In the genomic region with DNA sequence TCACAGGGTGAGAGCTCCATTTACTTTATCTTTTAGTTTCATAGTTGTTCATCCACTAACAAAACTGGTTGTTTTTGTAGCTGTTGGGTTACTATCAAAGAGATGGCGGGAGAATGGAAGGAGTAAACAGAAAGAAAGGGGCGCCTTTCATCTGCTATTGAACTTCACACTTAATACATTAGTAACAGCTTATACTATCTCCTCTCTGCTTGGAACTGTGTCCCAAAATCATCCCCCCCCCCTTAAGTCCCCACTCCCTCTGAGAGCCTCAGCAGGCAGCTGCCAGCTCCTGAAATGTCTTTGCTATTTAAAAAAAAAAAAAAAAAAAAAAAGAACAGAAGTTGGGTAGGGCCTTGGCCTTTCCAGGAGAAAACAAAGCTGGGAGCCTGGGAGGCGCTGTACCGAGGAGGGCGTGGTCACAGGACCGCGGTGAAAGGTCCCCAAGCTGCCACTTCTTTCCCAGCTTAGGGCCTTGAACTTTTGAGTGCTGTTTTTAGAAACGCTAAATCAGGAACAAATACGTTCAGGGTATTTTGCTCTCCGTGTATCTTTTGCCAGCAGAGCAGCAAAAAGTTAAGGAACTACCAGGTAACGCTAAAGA, we compare ENCODE assay signal across 7 mouse cellular contexts.
DNase-seq lines count a peak whose midpoint lies in the region; ATAC-seq and TF ChIP-seq lines count a peak whose summit lies in the region.

No protein-coding gene starts in this region.

- H3K9ac ChIP-seq in heart, embryonic 16.5 days (ENCODE audit: low read length), result peak overlapping the region; percentile 13; the same call in 1 of the 2 replicates
- H3K9ac ChIP-seq in limb, embryonic 12.5 days (replicated peaks), result no peak overlapping the region

- H3K4me1 ChIP-seq in heart, embryonic 16.5 days (ENCODE audit: control insufficient read depth, insufficient read depth, low read length), result peaks cover 12% of the 10 kb centered on the region
- peaks cover 17% of the 10 kb centered on the region; the same call in 1 of the 2 replicates for H3K4me1 ChIP-seq in limb, embryonic 12.5 days (replicated peaks)
- H3K4me1 ChIP-seq in thymus, adult 2 months (replicated peaks; ENCODE audit: control insufficient read depth, insufficient read depth, low read length), result no peaks in the 10 kb centered on the region

- peak; percentile 88 to 93 for DNase-seq in adrenal gland, adult (ENCODE audit: inconsistent age in 2 of 2, low spot score in 1 of 2)
- peak; percentile 85 to 87 for DNase-seq in adrenal gland, postnatal 36 days
- DNase-seq in ovary, postnatal 14 days (ENCODE audit: low spot score), result peak; percentile 11
- DNase-seq in layer of hippocampus, adult 9-11 months, result no peak
- no peak for DNase-seq in thymus, adult 2 months

- peak overlapping the region; percentile 39 for H3K4me2 ChIP-seq in heart, embryonic 16.5 days (ENCODE audit: low read depth, low read length)
- H3K4me2 ChIP-seq in limb, embryonic 12.5 days, result peak overlapping the region; percentile 33

- WGBS in heart, embryonic 16.5 days, result 12% methylated on average over 11 of the region's 11 CpGs
- WGBS in limb, embryonic 12.5 days, result 12% methylated on average over 11 of the region's 11 CpGs
- 48% methylated on average over 11 of the region's 11 CpGs for WGBS in thymus, adult 2 months

- 0 out of 2 replicates have a peak, but pooled peaks have one; percentile 55 for ATAC-seq in heart, embryonic 16.5 days (replicated peaks; ENCODE audit: extremely low read depth, insufficient read depth, low FRiP score)
- no peak for ATAC-seq in limb, embryonic 12.5 days (ENCODE audit: insufficient number of reproducible peaks, insufficient read depth, low FRiP score, low TSS enrichment, low read depth)

- no peaks in the 10 kb centered on the region for H3K9me3 ChIP-seq in heart, embryonic 16.5 days (replicated peaks; ENCODE audit: control insufficient read depth, low read length)
- no peaks in the 10 kb centered on the region for H3K9me3 ChIP-seq in limb, embryonic 12.5 days

- peak overlapping the region; percentile 56 for H3K27ac ChIP-seq in heart, embryonic 16.5 days (ENCODE audit: low read length)
- H3K27ac ChIP-seq in limb, embryonic 12.5 days, result no peak overlapping the region
- H3K27ac ChIP-seq in thymus, adult 2 months (ENCODE audit: control insufficient read depth, insufficient read depth, low read length), result no peak overlapping the region

- H3K4me3 ChIP-seq in heart, embryonic 16.5 days (ENCODE audit: low read length), result no peak overlapping the region
- H3K4me3 ChIP-seq in limb, embryonic 12.5 days (replicated peaks), result no peak overlapping the region
- no peak overlapping the region for H3K4me3 ChIP-seq in thymus, adult 2 months (ENCODE audit: control insufficient read depth, insufficient read depth, low read length)

- H3K27me3 ChIP-seq in heart, embryonic 16.5 days (ENCODE audit: control insufficient read depth, insufficient read depth, low read length), result no peaks in the 10 kb centered on the region
- H3K27me3 ChIP-seq in limb, embryonic 12.5 days, result no peaks in the 10 kb centered on the region
- H3K27me3 ChIP-seq in thymus, adult 2 months (ENCODE audit: control insufficient read depth, insufficient read depth, low read length), result no peaks in the 10 kb centered on the region

- TF ChIP-seq CTCF in thymus, adult 2 months (IDR thresholded peaks at IDR 0.05; ENCODE audit: borderline replicate concordance, control insufficient read depth, extremely low read depth, insufficient read depth, low read length, poor library complexity), result no peak

- no peaks in the 10 kb centered on the region for H3K36me3 ChIP-seq in heart, embryonic 16.5 days (ENCODE audit: control insufficient read depth, insufficient read depth)
- no peaks in the 10 kb centered on the region for H3K36me3 ChIP-seq in limb, embryonic 12.5 days
- no peaks in the 10 kb centered on the region for H3K36me3 ChIP-seq in thymus, adult 2 months (ENCODE audit: control insufficient read depth, insufficient read depth, low read length)

- no peak for TF ChIP-seq POLR2A in thymus, adult 2 months (IDR thresholded peaks at IDR 0.05; ENCODE audit: control insufficient read depth, extremely low read depth, insufficient read depth, low read length, poor library complexity)

Comparison
In these comparisons a context has a peak if more than half of its experiments do, and no peak if none do; other contexts are left out.
1. DNase-seq: peak in adrenal gland, adult (2 of 2), adrenal gland, postnatal 36 days (2 of 2) and ovary, postnatal 14 days (single experiment); none in layer of hippocampus, adult 9-11 months (single experiment) and thymus, adult 2 months (single experiment).